Mouse (Mus musculus) lung, embryonic 16.5 days (tissue): ENCODE measurements around the gene Nr1h4. TPM values are rescaled to one million over a fixed set of nuclear protein-coding genes. Genes with fewer than 3 reads are reported as not detected.

ENCODE experiments used
- ATAC-seq: fragments of 200-750 bp; cut with Nextera tagmentation; 2 replicates; pipeline ENCODE4 v1.8.0; 2017; ENCODE audit warnings: low read depth, mild to moderate bottlenecking, moderate library complexity
- H3K27ac ChIP-seq: fragments of 300-500 bp; sonication (generic); 2 replicates; pipeline ENCODE4 v1.5.1; 2014; ENCODE audit warnings: mild to moderate bottlenecking, control low read depth, low read length
- H3K27me3 ChIP-seq: fragments of 300-500 bp; sonication (generic); 2 replicates; pipeline ENCODE4 v1.6.1; 2014; ENCODE audit warnings: low read depth, low read length, mixed read lengths; ENCODE audit not compliant: control insufficient read depth, insufficient read depth
- H3K36me3 ChIP-seq: fragments of 300-500 bp; sonication (generic); 2 replicates; pipeline ENCODE4 v1.6.1; 2014; ENCODE audit warnings: low read length; ENCODE audit not compliant: control insufficient read depth, insufficient read depth
- H3K4me1 ChIP-seq: fragments of 300-500 bp; sonication (generic); replicated peaks from 2 replicates; pipeline ENCODE4 v1.6.1; 2014; ENCODE audit warnings: low read length, mixed read lengths; ENCODE audit not compliant: control insufficient read depth, insufficient read depth
- H3K4me2 ChIP-seq: fragments of 300-500 bp; sonication (generic); 2 replicates; pipeline ENCODE4 v1.6.1; 2014; ENCODE audit warnings: low read depth, low read length, control low read depth
- H3K4me3 ChIP-seq: fragments of 300-500 bp; sonication (generic); 2 replicates; pipeline ENCODE4 v1.5.1; 2014; ENCODE audit warnings: mild to moderate bottlenecking, low read length, control low read depth
- H3K9ac ChIP-seq: fragments of 300-500 bp; sonication (generic); 2 replicates; pipeline ENCODE4 v1.6.1; 2014; ENCODE audit warnings: low read length, control low read depth
- H3K9me3 ChIP-seq: fragments of 300-500 bp; sonication (generic); 2 replicates; pipeline ENCODE4 v1.6.1; 2016; ENCODE audit warnings: low read length; ENCODE audit not compliant: control insufficient read depth
- WGBS: fragments of 180-500 bp; shearing (Covaris S2); extraction: QIAGEN DNeasy Blood & Tissue Kit; methylation state at CpG from one replicate; pipeline ENCODE4 v1.1.7; 2014; 5-methylcytosine and 5-hydroxymethylcytosine counted together
- polyA plus RNA-seq: library from polyadenylated mRNA; unstranded; fragments of >200 nt; fragmentation: Nextera tagmentation; extraction: Ambion mirVana; gene quantifications from 2 replicates; pipeline ENCODE4 v1.2.1, GENCODE M21; 2015

The Nr1h4 gene
- polyA plus RNA-seq, 1 experiment from 2014 or later: 0.16 TPM

DNA sequence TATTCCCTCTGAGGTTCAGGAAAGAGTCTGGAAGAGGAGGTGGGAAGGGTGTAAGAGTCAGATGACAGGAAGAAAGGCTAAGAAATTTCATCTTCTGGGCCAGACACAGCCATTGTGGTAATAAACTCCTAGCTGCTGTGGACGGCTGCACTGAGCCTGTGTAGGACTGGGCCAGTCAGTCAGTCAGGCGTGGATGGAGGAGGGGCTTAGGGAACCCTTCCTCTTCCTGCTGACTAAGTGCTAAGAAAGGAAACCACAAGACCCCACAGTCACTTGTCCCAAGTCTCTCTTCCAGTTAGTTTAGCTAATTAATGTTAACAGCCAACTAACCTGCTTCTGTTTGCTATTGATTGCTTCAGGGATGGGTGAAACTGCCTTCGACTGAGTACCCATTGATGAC lies 117.9 kb downstream of the Nr1h4 start:
- WGBS: 81% methylated on average over 3 of the region's 3 CpGs
- Histone ChIP-seq H3K4me1 (no peaks in the 10 kb centered on the region), H3K4me2 (no peak overlapping the region), H3K4me3 (no peak overlapping the region), H3K27ac (no peak overlapping the region), H3K36me3 (peaks cover 31% of the 10 kb centered on the region), H3K27me3 (no peaks in the 10 kb centered on the region), H3K9ac (no peak overlapping the region), H3K9me3 (no peaks in the 10 kb centered on the region)
- ATAC-seq: no peak

DNA sequence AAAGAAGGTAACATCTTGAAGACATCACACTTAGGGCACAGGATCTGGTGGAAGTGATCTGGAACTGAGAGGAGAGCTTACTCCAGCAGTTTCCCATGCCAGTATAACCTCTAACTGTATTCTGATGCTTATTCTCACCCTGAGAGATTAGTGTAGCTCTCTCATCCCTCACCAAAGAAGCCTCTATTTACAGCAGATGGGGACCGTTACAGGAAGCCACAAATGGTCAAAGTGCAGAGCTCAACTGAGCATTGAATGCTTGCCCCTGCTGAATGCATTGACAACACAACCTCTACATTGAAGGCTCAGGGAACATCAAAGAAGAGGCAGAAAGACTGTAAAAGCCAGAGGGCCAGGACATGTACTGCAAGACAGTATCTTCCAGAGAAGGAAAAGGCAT lies 125.8 kb downstream of the Nr1h4 start:
- Histone ChIP-seq H3K9me3 (no peaks in the 10 kb centered on the region), H3K4me3 (no peak overlapping the region), H3K27ac (no peak overlapping the region), H3K36me3 (peaks cover under 1% of the 10 kb centered on the region), H3K27me3 (no peaks in the 10 kb centered on the region), H3K4me2 (no peak overlapping the region), H3K4me1 (no peaks in the 10 kb centered on the region), H3K9ac (no peak overlapping the region)
- ATAC-seq: no peak
- WGBS: 43% methylated on average over 1 of the region's 1 CpGs

DNA sequence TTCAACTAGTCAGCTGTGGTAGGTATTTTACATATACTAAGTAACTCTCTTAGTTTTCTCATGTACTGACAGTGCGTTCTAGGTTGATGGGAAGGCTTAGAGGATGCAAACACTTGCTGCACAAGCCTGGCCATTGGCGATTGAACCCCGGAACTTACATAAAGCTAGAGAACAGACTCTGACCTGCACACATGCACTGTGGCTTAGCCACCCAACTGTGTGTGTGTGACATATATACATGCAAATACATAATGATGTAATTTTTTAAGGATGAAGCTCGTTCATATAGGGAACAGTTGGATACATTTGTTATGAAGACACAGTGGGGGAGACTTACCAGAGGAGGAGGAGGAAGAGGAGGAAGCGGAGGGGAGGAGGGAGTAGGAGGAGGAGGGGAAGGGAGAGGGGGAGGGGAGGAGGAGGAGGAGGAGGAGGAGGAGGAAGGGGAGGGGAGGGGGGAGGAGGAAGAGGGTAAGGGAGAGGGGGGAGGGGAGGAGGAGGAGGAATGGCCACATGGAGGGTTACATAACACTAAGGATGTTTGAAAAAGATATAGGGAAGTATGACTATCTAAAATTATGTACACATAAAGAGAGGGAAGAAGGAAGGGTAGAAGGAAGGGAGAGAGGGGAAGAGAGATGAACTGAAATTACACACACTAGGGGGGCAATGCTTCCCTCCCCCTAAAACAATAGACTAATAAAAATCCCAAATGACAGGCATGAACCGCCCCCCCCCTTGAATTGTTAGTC lies 126.5 kb downstream of the Nr1h4 start:
- Histone ChIP-seq H3K27me3 (no peaks in the 10 kb centered on the region), H3K9ac (no peak overlapping the region), H3K36me3 (no peaks in the 10 kb centered on the region; the same call in 1 of the 2 replicates), H3K4me2 (no peak overlapping the region), H3K9me3 (no peaks in the 10 kb centered on the region), H3K27ac (no peak overlapping the region), H3K4me3 (no peak overlapping the region), H3K4me1 (no peaks in the 10 kb centered on the region)
- 78% methylated on average over 5 of the region's 6 CpGs for WGBS
- ATAC-seq: no peak

DNA sequence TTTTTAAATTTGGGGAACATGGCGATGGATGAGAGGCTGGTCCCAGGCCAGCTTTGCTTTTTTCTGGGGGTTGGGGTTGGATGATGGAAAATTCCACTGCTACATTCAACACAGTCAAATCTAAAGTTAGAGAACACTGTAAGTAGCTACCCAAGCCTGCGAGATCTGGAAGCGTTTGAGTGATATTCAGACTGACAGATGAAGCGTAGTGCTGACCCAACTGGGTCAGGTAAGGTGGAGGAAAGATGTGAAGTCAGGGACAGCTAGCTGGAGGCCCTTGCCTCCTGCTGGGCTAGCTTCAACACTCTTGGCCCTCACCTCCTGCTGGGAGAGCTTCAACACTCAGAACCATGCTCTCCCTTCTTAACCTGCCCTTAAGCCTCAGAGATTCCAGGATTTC lies 128.4 kb downstream of the Nr1h4 start:
- no peak overlapping the region for H3K4me3 ChIP-seq
- peaks cover 7% of the 10 kb centered on the region for H3K9me3 ChIP-seq
- H3K9ac ChIP-seq: no peak overlapping the region
- no peak overlapping the region for H3K4me2 ChIP-seq
- H3K36me3 ChIP-seq: no peaks in the 10 kb centered on the region
- WGBS: 69% methylated on average over 4 of the region's 4 CpGs
- ATAC-seq: no peak
- no peaks in the 10 kb centered on the region for H3K27me3 ChIP-seq
- no peak overlapping the region for H3K27ac ChIP-seq
- no peaks in the 10 kb centered on the region for H3K4me1 ChIP-seq

Other genes with a start within 250 kb of the Nr1h4 start
- 0.74 and 0.94 TPM in 2 replicates for gene Ano4, start 188.8 kb downstream of the Nr1h4 start, polyA plus RNA-seq
- gene Gas2l3, start 89.6 kb downstream of the Nr1h4 start, polyA plus RNA-seq: 20.3 and 24.1 TPM in 2 replicates
- gene Slc17a8, start 87.7 kb upstream of the Nr1h4 start, polyA plus RNA-seq: 0.11 and 0.14 TPM in 2 replicates
- 7.5 and 7.7 TPM in 2 replicates for gene Scyl2, start 152.7 kb upstream of the Nr1h4 start, polyA plus RNA-seq
- gene Actr6, start 198.7 kb upstream of the Nr1h4 start, polyA plus RNA-seq: 31.4 and 34.3 TPM in 2 replicates
- gene Uhrf1bp1l, start 211.4 kb upstream of the Nr1h4 start, polyA plus RNA-seq: 33.3 and 33.5 TPM in 2 replicates